Mouse (Mus musculus) hindbrain, embryonic 10.5 days (tissue): ENCODE data around the gene Cdc42se2. TPM values are rescaled to one million over a fixed set of nuclear protein-coding genes. Genes with fewer than 3 reads are reported as not detected.

Source experiments
- DNase-seq: peaks from one replicate; pipeline ENCODE4 v3.0.0-alpha.2; 2017; ENCODE audit warnings: low spot score
- H3K27ac ChIP-seq: fragments of 300-500 bp; sonication (generic); 2 replicates; pipeline ENCODE4 v1.5.1; 2016; ENCODE audit warnings: mild to moderate bottlenecking, moderate library complexity
- H3K27me3 ChIP-seq: fragments of 300-500 bp; sonication (generic); 2 replicates; pipeline ENCODE4 v1.6.1; 2016; ENCODE audit warnings: mild to moderate bottlenecking; ENCODE audit not compliant: poor library complexity, insufficient read depth, severe bottlenecking
- H3K36me3 ChIP-seq: fragments of 300-500 bp; sonication (generic); 2 replicates; pipeline ENCODE4 v1.6.1; 2016; ENCODE audit warnings: mild to moderate bottlenecking, moderate library complexity
- H3K4me1 ChIP-seq: fragments of 300-500 bp; sonication (generic); replicated peaks from 2 replicates; pipeline ENCODE4 v1.6.1; 2016; ENCODE audit warnings: mild to moderate bottlenecking
- H3K4me3 ChIP-seq: fragments of 300-500 bp; sonication (generic); 2 replicates; pipeline ENCODE4 v1.5.1; 2016; ENCODE audit warnings: mild to moderate bottlenecking, moderate library complexity
- H3K9me3 ChIP-seq: fragments of 300-500 bp; sonication (generic); 2 replicates; pipeline ENCODE4 v1.6.1; 2016; ENCODE audit warnings: mild to moderate bottlenecking, moderate library complexity
- WGBS: fragments of 180-500 bp; shearing (Covaris S2); methylation state at CpG from one replicate; pipeline ENCODE4 v1.1.7; 2016; 5-methylcytosine and 5-hydroxymethylcytosine counted together
- polyA plus RNA-seq: library from polyadenylated mRNA; unstranded; fragments of >200 nt; fragmentation: Nextera tagmentation; extraction: Ambion mirVana; gene quantifications from 2 replicates; pipeline ENCODE4 v1.2.1, GENCODE M21; 2016

Gene Cdc42se2
- polyA plus RNA-seq, 1 experiment from 2014 or later, result 247 TPM

DNA sequence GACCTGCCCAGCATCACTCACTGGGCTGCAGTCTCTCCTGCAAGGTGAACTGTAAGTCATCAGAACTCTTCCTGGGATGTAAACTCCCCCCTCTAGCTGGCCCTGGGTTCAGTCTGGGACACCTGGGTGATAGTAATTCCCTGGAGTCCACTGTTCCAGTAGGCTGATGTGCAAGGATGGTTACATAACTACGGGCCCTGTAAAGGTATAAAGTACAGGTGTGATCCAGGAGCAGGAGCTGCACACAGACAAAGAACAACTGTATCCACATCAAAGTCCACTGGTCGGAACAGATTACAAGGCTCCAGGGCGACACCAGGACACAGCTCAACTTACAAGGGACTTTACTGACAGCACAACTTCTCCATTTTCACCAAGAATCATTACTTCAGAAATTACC, 23.6 kb upstream of the Cdc42se2 start:
- 83% methylated on average over 3 of the region's 3 CpGs for WGBS
- DNase-seq, result no peak
- peak overlapping the region; percentile 91 for H3K27ac ChIP-seq
- H3K4me3 ChIP-seq, result no peak overlapping the region
- H3K4me1 ChIP-seq, result peaks cover 46% of the 10 kb centered on the region
- no peaks in the 10 kb centered on the region for H3K9me3 ChIP-seq
- H3K27me3 ChIP-seq, result no peaks in the 10 kb centered on the region
- no peaks in the 10 kb centered on the region for H3K36me3 ChIP-seq

GRCm38 (mm10) chr11:54809582-54809981, 22.1 kb upstream of the Cdc42se2 start:
- Histone ChIP-seq H3K4me1 (peaks cover 46% of the 10 kb centered on the region), H3K9me3 (no peaks in the 10 kb centered on the region), H3K27ac (0 out of 2 replicates have a peak overlapping the region, but pooled peaks have one; percentile 91), H3K4me3 (no peak overlapping the region), H3K27me3 (no peaks in the 10 kb centered on the region), H3K36me3 (no peaks in the 10 kb centered on the region)
- 90% methylated on average over 5 of the region's 5 CpGs for WGBS
- DNase-seq, result no peak

- H3K4me3 ChIP-seq, result no peak overlapping the region
- H3K4me1 ChIP-seq, result peaks cover 34% of the 10 kb centered on the region
- WGBS, result 78% methylated on average over 4 of the region's 4 CpGs
- no peaks in the 10 kb centered on the region for H3K9me3 ChIP-seq
- H3K36me3 ChIP-seq, result no peaks in the 10 kb centered on the region
- DNase-seq, result no peak
- H3K27ac ChIP-seq, result 0 out of 2 replicates have a peak overlapping the region, but pooled peaks have one; percentile 8
- no peaks in the 10 kb centered on the region for H3K27me3 ChIP-seq
These were observed 20.7 kb upstream of the Cdc42se2 start for GRCm38 (mm10) chr11:54808177-54808576.

GRCm38 (mm10) chr11:54807669-54808068, 20.2 kb upstream of the Cdc42se2 start:
- H3K4me1 ChIP-seq, result peaks cover 29% of the 10 kb centered on the region
- H3K27me3 ChIP-seq, result no peaks in the 10 kb centered on the region
- no peaks in the 10 kb centered on the region for H3K9me3 ChIP-seq
- DNase-seq, result no peak
- H3K36me3 ChIP-seq, result no peaks in the 10 kb centered on the region
- no peak overlapping the region for H3K27ac ChIP-seq
- no peak overlapping the region for H3K4me3 ChIP-seq
- WGBS, result 88% methylated on average over 9 of the region's 9 CpGs

- Histone ChIP-seq H3K27me3 (no peaks in the 10 kb centered on the region), H3K4me3 (no peak overlapping the region), H3K4me1 (peaks cover 21% of the 10 kb centered on the region), H3K9me3 (no peaks in the 10 kb centered on the region), H3K27ac (no peak overlapping the region), H3K36me3 (no peaks in the 10 kb centered on the region)
- 91% methylated on average over 28 of the region's 28 CpGs for WGBS
- DNase-seq, result no peak
These were observed 19.4 kb upstream of the Cdc42se2 start for GRCm38 (mm10) chr11:54806891-54807290.

DNA sequence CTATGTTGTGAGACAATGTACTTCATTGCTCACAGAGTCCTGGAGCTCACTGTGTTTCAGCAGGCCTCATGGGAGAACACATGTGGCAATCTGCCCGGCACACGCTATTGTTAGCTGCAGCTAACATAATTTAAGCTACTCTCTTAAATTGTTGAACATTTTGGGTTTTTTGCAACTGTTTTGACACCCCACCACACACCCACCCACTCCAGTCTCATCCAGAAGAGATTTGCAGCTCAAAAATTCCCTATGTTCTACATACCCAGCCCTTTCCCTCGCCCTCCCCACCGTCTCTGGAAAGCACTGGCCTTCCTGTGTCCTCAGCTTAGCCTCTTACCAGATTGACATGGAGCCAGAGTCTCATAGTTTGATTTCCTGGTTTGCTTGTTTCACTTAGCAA, 17.7 kb upstream of the Cdc42se2 start:
- 92% methylated on average over 4 of the region's 4 CpGs for WGBS
- Histone ChIP-seq H3K27me3 (no peaks in the 10 kb centered on the region), H3K4me1 (peaks cover 4% of the 10 kb centered on the region; the same call in 1 of the 2 replicates), H3K27ac (no peak overlapping the region), H3K9me3 (no peaks in the 10 kb centered on the region), H3K4me3 (no peak overlapping the region), H3K36me3 (no peaks in the 10 kb centered on the region)
- no peak for DNase-seq

- DNase-seq, result no peak
- Histone ChIP-seq H3K4me3 (no peak overlapping the region), H3K9me3 (no peaks in the 10 kb centered on the region), H3K36me3 (no peaks in the 10 kb centered on the region), H3K4me1 (no peaks in the 10 kb centered on the region), H3K27me3 (no peaks in the 10 kb centered on the region), H3K27ac (no peak overlapping the region)
- WGBS, result 81% methylated on average over 6 of the region's 6 CpGs
These were observed 15.1 kb upstream of the Cdc42se2 start for GRCm38 (mm10) chr11:54802621-54803020.

GRCm38 (mm10) chr11:54801791-54802558, 14.5 kb upstream of the Cdc42se2 start:
- Histone ChIP-seq H3K9me3 (no peaks in the 10 kb centered on the region), H3K27ac (no peak overlapping the region), H3K4me3 (no peak overlapping the region), H3K36me3 (no peaks in the 10 kb centered on the region), H3K4me1 (0 out of 2 replicates have a peak, but pooled peaks cover under 1% of the 10 kb centered on the region), H3K27me3 (no peaks in the 10 kb centered on the region)
- DNase-seq, result no peak
- 80% methylated on average over 6 of the region's 6 CpGs for WGBS

- no peaks in the 10 kb centered on the region for H3K27me3 ChIP-seq
- WGBS, result 89% methylated on average over 11 of the region's 11 CpGs
- H3K9me3 ChIP-seq, result no peaks in the 10 kb centered on the region
- no peak overlapping the region for H3K4me3 ChIP-seq
- H3K4me1 ChIP-seq, result peaks cover 15% of the 10 kb centered on the region; the same call in 1 of the 2 replicates
- H3K27ac ChIP-seq, result no peak overlapping the region
- DNase-seq, result no peak
- no peaks in the 10 kb centered on the region for H3K36me3 ChIP-seq
These were observed 9.1 kb upstream of the Cdc42se2 start for GRCm38 (mm10) chr11:54796551-54796950.

- H3K4me1 ChIP-seq, result peaks cover 17% of the 10 kb centered on the region; the same call in 1 of the 2 replicates
- H3K36me3 ChIP-seq, result no peaks in the 10 kb centered on the region
- no peaks in the 10 kb centered on the region for H3K9me3 ChIP-seq
- WGBS, result 92% methylated on average over 3 of the region's 3 CpGs
- H3K27me3 ChIP-seq, result no peaks in the 10 kb centered on the region
- no peak overlapping the region for H3K27ac ChIP-seq
- DNase-seq, result no peak
- H3K4me3 ChIP-seq, result no peak overlapping the region
These were observed 7.2 kb upstream of the Cdc42se2 start for GRCm38 (mm10) chr11:54794678-54795077.

GRCm38 (mm10) chr11:54793173-54793572, 5.7 kb upstream of the Cdc42se2 start:
- no peaks in the 10 kb centered on the region for H3K27me3 ChIP-seq
- peaks cover 24% of the 10 kb centered on the region for H3K4me1 ChIP-seq
- no peaks in the 10 kb centered on the region for H3K9me3 ChIP-seq
- H3K36me3 ChIP-seq, result no peaks in the 10 kb centered on the region
- 67% methylated on average over 1 of the region's 1 CpGs for WGBS
- H3K27ac ChIP-seq, result no peak overlapping the region; the same call in 1 of the 2 replicates
- H3K4me3 ChIP-seq, result no peak overlapping the region
- no peak for DNase-seq

DNA sequence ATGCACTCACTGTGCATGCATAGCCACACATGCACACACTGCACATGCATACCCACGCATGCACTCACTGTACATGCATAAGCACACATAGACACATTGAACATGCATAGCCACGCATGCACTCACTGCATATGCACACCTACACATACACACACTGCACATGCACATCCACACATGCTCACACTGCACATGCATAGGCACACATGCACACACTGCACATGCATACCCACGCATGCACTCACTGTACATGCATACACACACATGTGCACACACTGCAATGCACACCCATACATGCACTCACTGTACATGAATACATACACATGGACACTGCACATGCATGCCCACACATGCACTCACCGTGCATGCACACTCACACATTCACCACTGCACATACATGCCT, 4.0 kb upstream of the Cdc42se2 start:
- H3K4me3 ChIP-seq, result no peak overlapping the region
- H3K4me1 ChIP-seq, result peaks cover 28% of the 10 kb centered on the region
- H3K27ac ChIP-seq, result no peak overlapping the region
- 94% methylated on average over 4 of the region's 4 CpGs for WGBS
- DNase-seq, result no peak
- no peaks in the 10 kb centered on the region for H3K9me3 ChIP-seq
- H3K36me3 ChIP-seq, result no peaks in the 10 kb centered on the region
- no peaks in the 10 kb centered on the region for H3K27me3 ChIP-seq

DNA sequence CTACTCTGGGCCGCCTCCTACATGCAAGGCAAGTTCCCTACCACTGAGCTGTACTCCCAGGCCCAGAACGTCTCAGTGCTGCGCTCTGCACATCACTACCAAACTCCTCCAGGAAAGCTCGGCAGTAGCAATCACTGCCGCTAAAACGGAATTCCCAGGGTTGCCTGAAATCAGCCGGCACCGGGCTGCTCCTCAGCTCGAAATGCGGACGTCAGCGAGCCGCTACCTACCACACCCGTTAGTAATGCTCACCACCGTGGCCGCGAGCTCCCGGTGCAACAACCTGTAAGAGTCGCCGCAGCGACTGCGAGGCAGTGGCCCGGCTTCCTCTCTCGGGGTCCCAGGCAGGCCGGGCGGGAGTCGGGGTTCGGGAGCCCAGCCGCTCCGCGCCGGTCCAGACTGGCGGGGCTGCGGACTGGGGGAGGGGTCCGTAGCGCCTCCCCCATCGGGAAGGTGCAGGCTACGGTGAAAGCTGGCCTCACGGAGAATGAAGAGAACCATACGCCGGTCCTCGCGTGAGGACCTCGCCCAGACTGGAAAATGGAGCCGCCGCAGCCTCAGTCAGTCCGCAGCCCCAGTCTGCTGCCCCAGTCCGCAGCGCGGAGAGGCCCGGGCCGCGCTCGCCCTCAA, 502 bp downstream of the Cdc42se2 start:
- Histone ChIP-seq H3K9me3 (no peaks in the 10 kb centered on the region), H3K4me1 (peaks cover 60% of the 10 kb centered on the region), H3K27me3 (no peaks in the 10 kb centered on the region), H3K27ac (peak overlapping the region; percentile 99), H3K36me3 (peaks cover 12% of the 10 kb centered on the region), H3K4me3 (peak overlapping the region; percentile 96)
- under 1% methylated on average over 54 of the region's 54 CpGs for WGBS
- DNase-seq, result peak; percentile 75
